Mouse (Mus musculus): ENCODE measurements around the gene Olfr113. TPM values are rescaled to one million over a fixed set of nuclear protein-coding genes. Genes with fewer than 3 reads are reported as not detected.
"Not testable (repeated sequence)": the region's sequence is repeated elsewhere in the genome, so short reads cannot be mapped to it uniquely, and the experiment has no call there.

Olfr113 gene
- polyA plus RNA-seq (2015; fragmentation: Nextera tagmentation; extraction: Ambion mirVana): not detected in 2 replicates

DNA sequence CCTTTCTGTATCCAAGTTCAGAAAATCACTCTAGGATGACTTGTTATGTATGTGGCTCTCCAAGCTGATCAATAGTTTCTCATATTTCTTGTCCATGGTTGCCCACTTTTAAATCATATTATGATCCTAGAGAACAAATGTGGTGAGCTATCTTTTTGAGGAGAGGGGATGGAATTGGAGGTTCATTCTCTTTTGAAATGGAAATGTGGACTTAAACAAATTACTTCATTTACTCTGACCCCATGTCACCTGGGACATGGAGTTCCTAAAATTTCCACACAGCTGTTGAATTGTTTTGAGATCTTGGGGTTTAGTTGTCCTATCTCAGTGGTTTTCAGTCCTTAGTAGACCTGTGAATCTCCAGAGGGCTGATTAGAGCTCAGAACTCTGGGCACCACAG lies at the start of gene Olfr113:
Gene Olfr113, minus strand, starts transcription at position 101 of the 400 bp plus-strand sequence.
- Histone ChIP-seq H3K4me1 (ENCODE audit: insufficient read depth, low read length) (no peaks in the 10 kb centered on the region), H3K27me3 (ENCODE audit: insufficient read depth, low read length) (no peaks in the 10 kb centered on the region), H3K9me3 (ENCODE audit: low read length) (no peaks in the 10 kb centered on the region), H3K27ac (ENCODE audit: low read length) (no peak within 1 kb of the TSS), H3K4me3 (ENCODE audit: low read length) (no peak within 1 kb of the TSS), H3K4me2 (replicated peaks; ENCODE audit: low read depth, low read length) (no peak within 1 kb of the TSS), H3K36me3 (ENCODE audit: insufficient read depth, low read length) (no peaks in the 10 kb centered on the region), H3K9ac (replicated peaks; ENCODE audit: low read length) (no peak within 1 kb of the TSS)
- ATAC-seq (ENCODE audit: low FRiP score, low TSS enrichment): no peak

DNA sequence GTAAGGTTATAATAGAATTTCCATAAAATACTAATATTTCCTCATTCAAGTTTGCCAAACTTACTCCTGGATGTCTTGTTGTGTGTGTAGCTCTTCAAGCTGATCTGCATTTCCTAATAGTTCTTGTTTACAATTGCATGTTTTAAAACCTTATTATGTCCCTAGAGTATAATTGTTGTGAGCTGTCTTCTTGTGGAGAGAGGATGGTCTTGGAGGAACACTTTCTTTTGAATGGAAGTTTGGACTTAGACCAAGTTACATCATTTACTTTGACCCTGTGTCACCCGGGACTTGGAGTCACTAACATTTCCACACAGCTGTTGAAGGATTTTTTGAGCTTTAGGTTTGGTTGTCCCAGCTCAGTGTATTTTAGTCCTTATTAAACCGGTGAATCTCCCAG lies 49.5 kb upstream of the Olfr113 start, which contains the start of the genes Olfr115 and Olfr116:
Gene Olfr115, minus strand, starts transcription at position 101 of the 400 bp plus-strand sequence.
Gene Olfr116, minus strand, starts transcription at position 191 of the 400 bp plus-strand sequence.
- Histone ChIP-seq H3K36me3 (ENCODE audit: insufficient read depth, low read length) (no peaks in the 10 kb centered on the region), H3K4me1 (ENCODE audit: insufficient read depth, low read length) (no peaks in the 10 kb centered on the region), H3K9me3 (ENCODE audit: low read length) (peaks cover 6% of the 10 kb centered on the region), H3K4me2 (replicated peaks; ENCODE audit: low read depth, low read length) (no peak within 1 kb of the TSS), H3K27ac (ENCODE audit: low read length) (no peak within 1 kb of the TSS), H3K4me3 (ENCODE audit: low read length) (no peak within 1 kb of the TSS), H3K27me3 (ENCODE audit: insufficient read depth, low read length) (no peaks in the 10 kb centered on the region), H3K9ac (replicated peaks; ENCODE audit: low read length) (no peak within 1 kb of the TSS)
- no peak for ATAC-seq (ENCODE audit: low FRiP score, low TSS enrichment)
- 85% methylated on average over 2 of the region's 2 CpGs for WGBS

- Histone ChIP-seq H3K4me3 (ENCODE audit: low read length) (no peak within 1 kb of the TSS), H3K4me2 (replicated peaks; ENCODE audit: low read depth, low read length) (no peak within 1 kb of the TSS), H3K4me1 (ENCODE audit: insufficient read depth, low read length) (no peaks in the 10 kb centered on the region), H3K9ac (replicated peaks; ENCODE audit: low read length) (no peak within 1 kb of the TSS), H3K36me3 (ENCODE audit: insufficient read depth, low read length) (no peaks in the 10 kb centered on the region), H3K27me3 (ENCODE audit: insufficient read depth, low read length) (no peaks in the 10 kb centered on the region), H3K27ac (ENCODE audit: low read length) (no peak within 1 kb of the TSS), H3K9me3 (ENCODE audit: low read length) (no peaks in the 10 kb centered on the region)
- no peak for ATAC-seq (ENCODE audit: low FRiP score, low TSS enrichment)
Measured at GRCm38 (mm10) chr17:37592643-37593042, 15.2 kb upstream of the Olfr113 start, which contains the start of gene Olfr114. Olfr114 (minus strand) TSS chr17:37592743.

GRCm38 (mm10) chr17:37569351-37569750 lies 8.1 kb downstream of the Olfr113 start, which contains the start of gene Olfr112:
Olfr112 (minus strand) TSS chr17:37569451.
- Histone ChIP-seq H3K27me3 (ENCODE audit: insufficient read depth, low read length) (no peaks in the 10 kb centered on the region), H3K4me1 (ENCODE audit: insufficient read depth, low read length) (no peaks in the 10 kb centered on the region), H3K9me3 (ENCODE audit: low read length) (no peaks in the 10 kb centered on the region), H3K27ac (ENCODE audit: low read length) (no peak within 1 kb of the TSS), H3K4me3 (ENCODE audit: low read length) (no peak within 1 kb of the TSS), H3K36me3 (ENCODE audit: insufficient read depth, low read length) (no peaks in the 10 kb centered on the region), H3K4me2 (replicated peaks; ENCODE audit: low read depth, low read length) (no peak within 1 kb of the TSS), H3K9ac (replicated peaks; ENCODE audit: low read length) (no peak within 1 kb of the TSS)
- no peak for ATAC-seq (ENCODE audit: low FRiP score, low TSS enrichment)

DNA sequence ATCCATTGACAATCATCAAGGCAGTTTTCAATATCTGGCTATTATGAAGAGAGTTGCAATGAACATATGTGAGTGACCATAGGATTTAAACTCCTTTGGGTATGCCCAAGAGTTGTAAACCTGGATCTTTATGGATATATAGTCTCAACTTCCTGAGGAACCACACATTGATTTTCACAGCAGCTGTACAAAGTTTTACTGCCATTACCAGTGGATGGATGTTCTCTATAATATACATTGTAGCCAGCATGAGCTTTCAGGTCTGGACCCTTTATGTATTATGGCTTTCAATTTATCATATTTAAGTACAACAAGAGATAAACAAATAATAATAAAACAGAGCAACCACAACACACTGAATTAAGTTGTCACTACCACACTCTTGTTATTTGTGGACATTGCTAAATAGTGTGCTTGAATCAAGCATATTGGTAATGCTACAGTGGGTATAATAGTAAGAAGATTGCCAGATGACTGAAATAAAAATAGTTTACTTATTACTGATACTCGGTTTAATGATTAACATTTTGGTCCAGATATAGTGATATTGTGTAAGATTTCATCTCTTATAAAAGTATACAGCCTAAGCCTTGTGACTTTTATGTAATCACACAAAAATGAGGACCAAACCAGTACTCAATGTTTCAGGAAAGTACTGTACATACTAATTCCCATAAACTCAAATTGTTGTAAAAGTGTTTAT lies 18.4 kb downstream of the Olfr113 start:
- Histone ChIP-seq H3K4me3 (ENCODE audit: low read length) (no peak overlapping the region), H3K27ac (ENCODE audit: low read length) (no peak overlapping the region), H3K27me3 (ENCODE audit: insufficient read depth, low read length) (no peaks in the 10 kb centered on the region), H3K9ac (replicated peaks; ENCODE audit: low read length) (no peak overlapping the region), H3K4me2 (replicated peaks; ENCODE audit: low read depth, low read length) (no peak overlapping the region), H3K9me3 (ENCODE audit: low read length) (no peaks in the 10 kb centered on the region), H3K4me1 (ENCODE audit: insufficient read depth, low read length) (no peaks in the 10 kb centered on the region), H3K36me3 (ENCODE audit: insufficient read depth, low read length) (no peaks in the 10 kb centered on the region)
- 72% methylated on average over 1 of the region's 1 CpGs for WGBS
- no peak for ATAC-seq (ENCODE audit: low FRiP score, low TSS enrichment)

GRCm38 (mm10) chr17:37543800-37544435 lies 33.5 kb downstream of the Olfr113 start:
- ATAC-seq (ENCODE audit: low FRiP score, low TSS enrichment): no peak

GRCm38 (mm10) chr17:37541454-37542119 lies 35.9 kb downstream of the Olfr113 start:
- Histone ChIP-seq H3K27ac (ENCODE audit: low read length) (no peak overlapping the region), H3K9me3 (ENCODE audit: low read length) (no peaks in the 10 kb centered on the region), H3K4me2 (replicated peaks; ENCODE audit: low read depth, low read length) (no peak overlapping the region), H3K9ac (replicated peaks; ENCODE audit: low read length) (no peak overlapping the region), H3K4me3 (ENCODE audit: low read length) (no peak overlapping the region), H3K27me3 (ENCODE audit: insufficient read depth, low read length) (no peaks in the 10 kb centered on the region), H3K4me1 (ENCODE audit: insufficient read depth, low read length) (no peaks in the 10 kb centered on the region), H3K36me3 (ENCODE audit: insufficient read depth, low read length) (no peaks in the 10 kb centered on the region)
- 79% methylated on average over 4 of the region's 4 CpGs for WGBS
- no peak for ATAC-seq (ENCODE audit: low FRiP score, low TSS enrichment)

More at GRCm38 (mm10) chr17:37543800-37544435, 33.5 kb downstream of the Olfr113 start:
- no peak overlapping the region for H3K4me3 ChIP-seq (ENCODE audit: low read length)
- no peaks in the 10 kb centered on the region for H3K27me3 ChIP-seq (ENCODE audit: insufficient read depth, low read length)
- no peak overlapping the region for H3K4me2 ChIP-seq (replicated peaks; ENCODE audit: low read depth, low read length)
- H3K9ac ChIP-seq (replicated peaks; ENCODE audit: low read length): no peak overlapping the region
- H3K27ac ChIP-seq (ENCODE audit: low read length): no peak overlapping the region
- H3K9me3 ChIP-seq (ENCODE audit: low read length): no peaks in the 10 kb centered on the region
- H3K4me1 ChIP-seq (ENCODE audit: insufficient read depth, low read length): no peaks in the 10 kb centered on the region
- H3K36me3 ChIP-seq (ENCODE audit: insufficient read depth, low read length): no peaks in the 10 kb centered on the region
- 62% methylated on average over 3 of the region's 3 CpGs for WGBS

DNA sequence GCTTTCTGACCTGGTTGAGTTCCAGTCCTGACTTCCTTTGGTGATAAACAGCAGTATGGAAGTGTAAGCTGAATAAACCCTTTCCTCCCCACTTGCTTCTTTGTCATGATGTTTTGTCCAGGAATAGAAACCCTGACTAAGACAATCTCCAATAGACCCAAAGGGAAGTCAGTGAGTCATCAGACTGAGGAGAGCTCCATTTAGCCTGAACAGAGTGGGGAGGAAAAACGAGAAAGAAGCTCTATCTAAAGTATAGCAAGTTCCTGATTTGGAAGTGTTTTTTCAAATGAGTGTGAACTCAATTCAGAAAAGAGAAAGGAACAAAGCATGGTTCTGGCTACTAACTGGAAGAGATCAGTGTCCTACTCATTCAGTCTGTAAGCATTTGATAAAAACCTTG lies 39.0 kb downstream of the Olfr113 start:
- 63% methylated on average over 1 of the region's 1 CpGs for WGBS
- not testable (repeated sequence) for ATAC-seq (ENCODE audit: low FRiP score, low TSS enrichment)

GRCm38 (mm10) chr17:37535173-37535572 lies 42.3 kb downstream of the Olfr113 start:
- Histone ChIP-seq H3K27ac (ENCODE audit: low read length) (no peak overlapping the region), H3K9ac (replicated peaks; ENCODE audit: low read length) (no peak overlapping the region), H3K27me3 (ENCODE audit: insufficient read depth, low read length) (no peaks in the 10 kb centered on the region), H3K36me3 (ENCODE audit: insufficient read depth, low read length) (no peaks in the 10 kb centered on the region), H3K4me3 (ENCODE audit: low read length) (no peak overlapping the region), H3K4me2 (replicated peaks; ENCODE audit: low read depth, low read length) (no peak overlapping the region), H3K9me3 (ENCODE audit: low read length) (no peaks in the 10 kb centered on the region), H3K4me1 (ENCODE audit: insufficient read depth, low read length) (no peaks in the 10 kb centered on the region)
- no peak for ATAC-seq (ENCODE audit: low FRiP score, low TSS enrichment)

More for the DNA sequence above, 39.0 kb downstream of the Olfr113 start:
- H3K4me1 ChIP-seq (ENCODE audit: insufficient read depth, low read length); H3K4me3 ChIP-seq (ENCODE audit: low read length); H3K4me2 ChIP-seq (replicated peaks; ENCODE audit: low read depth, low read length); H3K27ac ChIP-seq (ENCODE audit: low read length); H3K36me3 ChIP-seq (ENCODE audit: insufficient read depth, low read length); H3K9ac ChIP-seq (replicated peaks; ENCODE audit: low read length); H3K27me3 ChIP-seq (ENCODE audit: insufficient read depth, low read length); H3K9me3 ChIP-seq (ENCODE audit: low read length): not testable (repeated sequence)

GRCm38 (mm10) chr17:37525427-37525826 lies 52.0 kb downstream of the Olfr113 start:
- WGBS: 59% methylated on average over 1 of the region's 1 CpGs
- ATAC-seq (ENCODE audit: low FRiP score, low TSS enrichment); H3K27ac ChIP-seq (ENCODE audit: low read length): not testable (repeated sequence)

More at GRCm38 (mm10) chr17:37525427-37525826, 52.0 kb downstream of the Olfr113 start:
- H3K9me3 ChIP-seq (ENCODE audit: low read length); H3K4me2 ChIP-seq (replicated peaks; ENCODE audit: low read depth, low read length); H3K4me1 ChIP-seq (ENCODE audit: insufficient read depth, low read length); H3K9ac ChIP-seq (replicated peaks; ENCODE audit: low read length); H3K4me3 ChIP-seq (ENCODE audit: low read length); H3K36me3 ChIP-seq (ENCODE audit: insufficient read depth, low read length); H3K27me3 ChIP-seq (ENCODE audit: insufficient read depth, low read length): not testable (repeated sequence)

Data from kidney, embryonic 16.5 days (tissue).